Mouse (Mus musculus): ENCODE data around the gene Paqr8.

DNA sequence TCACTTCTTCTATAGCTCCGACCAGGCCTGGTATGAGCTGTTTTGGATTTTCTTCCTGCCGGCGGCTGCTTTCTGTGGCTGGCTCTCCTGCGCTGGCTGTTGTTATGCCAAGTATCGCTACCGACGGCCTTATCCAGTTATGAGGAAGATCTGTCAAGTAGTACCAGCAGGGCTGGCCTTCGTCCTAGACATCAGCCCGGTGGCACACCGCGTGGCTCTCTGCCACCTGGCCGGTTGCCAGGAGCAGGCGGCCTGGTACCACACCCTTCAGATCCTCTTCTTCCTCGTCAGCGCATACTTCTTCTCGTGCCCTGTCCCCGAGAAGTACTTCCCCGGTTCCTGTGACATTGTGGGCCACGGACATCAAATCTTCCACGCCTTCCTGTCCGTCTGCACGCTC lies 44.7 kb downstream of the Paqr8 start:
- TF ChIP-seq POLR2A (IDR thresholded peaks at IDR 0.05; ENCODE audit: borderline replicate concordance, low read depth, low read length) (no peak), CTCF (IDR thresholded peaks at IDR 0.05; ENCODE audit: low read depth, low read length) (no peak)

Measured in bone marrow macrophage, adult 2 months (primary cell).